Mouse (Mus musculus) left cerebral cortex, adult 2 months (tissue): ENCODE measurements around the gene Map4. TPM values are rescaled to one million over a fixed set of nuclear protein-coding genes. Genes with fewer than 3 reads are reported as not detected.

Source experiments
- DNase-seq, 2 experiments: peaks; one replicate each; pipeline ENCODE4 v3.0.0; 2021 to 2022; ENCODE audit warnings: low spot score in 2 of 2, mixed read lengths in 1 of 2; ENCODE audit errors: extremely low spot score in 1 of 2
- H3K27ac ChIP-seq: fragments of 200-600 bp; 2 replicates; pipeline ENCODE4 v1.8.1; 2022
- H3K4me3 ChIP-seq: fragments of 200-600 bp; 2 replicates; pipeline ENCODE4 v1.8.1; 2022
- CTCF ChIP-seq: fragments of 200-600 bp; IDR thresholded peaks from 2 replicates; pipeline ENCODE4 v1.8.1; 2022; ENCODE audit warnings: antibody characterized with exemption, mild to moderate bottlenecking, moderate library complexity
- intact Hi-C: fragments of 180-260 bp; cut with DNase I; formaldehyde crosslinking; loops from one replicate; pipeline ENCODE4 v1.15.1; 2025
- total RNA-seq, 2 experiments: library from RNA; stranded (reverse); gene quantifications; 2 replicates each; pipeline ENCODE4 v1.2.3; 2021

Map4 gene
- total RNA-seq, 2 experiments from 2014 or later: 365 to 381 TPM

DNA sequence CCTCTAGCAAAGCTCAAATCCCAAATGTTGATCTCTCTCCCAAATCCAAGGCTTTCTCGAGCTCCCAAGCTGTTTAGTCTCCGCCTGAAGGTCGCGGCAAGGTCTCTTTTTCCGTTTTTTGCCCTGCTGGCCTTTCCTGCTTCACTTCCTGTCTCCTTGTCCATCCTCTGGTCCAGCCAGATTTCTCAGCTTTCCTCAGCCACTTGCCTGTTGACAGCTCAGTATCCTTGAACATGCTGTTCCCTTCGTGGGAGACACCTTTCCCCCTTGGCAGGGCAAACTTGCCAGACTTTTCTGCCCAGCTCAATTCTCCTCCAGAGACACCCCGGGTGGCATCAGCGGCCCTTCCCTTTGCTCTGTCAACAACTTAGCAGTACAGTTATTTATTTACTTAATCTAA is 31.5 kb upstream of the Map4 start:
- intact Hi-C loops: no loop called here
- TF ChIP-seq CTCF: no peak
- no peak overlapping the region for H3K27ac ChIP-seq

DNA sequence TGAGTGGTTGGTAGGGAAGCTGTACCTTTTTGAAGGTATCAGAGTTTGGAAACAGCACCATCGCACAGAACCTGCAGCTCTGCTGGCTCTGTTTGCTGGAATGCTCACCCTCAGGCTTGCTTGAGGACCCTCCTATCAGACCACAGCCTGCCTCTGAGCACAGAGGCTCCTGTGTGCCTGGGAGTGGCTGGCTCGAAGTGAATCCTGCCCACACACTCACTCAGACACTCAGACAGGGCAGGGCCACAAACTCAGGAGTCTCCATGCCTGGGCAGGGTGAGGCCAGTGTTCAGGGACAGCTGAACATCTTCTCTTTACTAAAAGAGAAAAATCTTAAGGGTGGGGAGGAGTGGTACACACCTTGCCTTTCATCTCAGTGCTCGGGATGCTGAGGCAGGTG is 30.7 kb upstream of the Map4 start:
- no peak for TF ChIP-seq CTCF

More for the DNA sequence above, 31.5 kb upstream of the Map4 start:
- no peak overlapping the region for H3K4me3 ChIP-seq
- no peak for DNase-seq

DNA sequence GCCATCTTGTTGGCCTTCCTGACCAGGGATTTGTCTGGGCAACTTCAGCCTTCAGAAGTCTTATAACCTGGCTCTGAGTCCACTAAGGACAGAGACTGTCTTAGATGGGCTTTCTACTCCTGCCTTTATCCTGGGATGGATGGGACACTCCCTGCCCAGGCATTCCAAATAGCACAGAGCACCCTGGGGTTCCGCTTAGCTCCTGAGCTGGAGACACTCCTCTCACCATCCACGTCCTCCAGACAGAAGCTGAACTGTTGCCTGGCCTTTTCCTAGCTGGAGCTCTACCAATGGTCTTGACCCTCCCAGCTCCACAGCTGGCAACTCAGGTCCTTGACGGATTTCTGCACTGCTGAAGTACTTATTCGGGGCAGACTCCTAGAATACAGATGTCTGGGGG is 29.0 kb upstream of the Map4 start:
- intact Hi-C loops: no loop called here
- DNase-seq: no peak
- no peak overlapping the region for H3K4me3 ChIP-seq
- TF ChIP-seq CTCF: no peak
- H3K27ac ChIP-seq: no peak overlapping the region

More for the DNA sequence above, 30.7 kb upstream of the Map4 start:
- Histone ChIP-seq H3K4me3 (no peak overlapping the region), H3K27ac (no peak overlapping the region)
- intact Hi-C loops: no loop called here
- DNase-seq: no peak

DNA sequence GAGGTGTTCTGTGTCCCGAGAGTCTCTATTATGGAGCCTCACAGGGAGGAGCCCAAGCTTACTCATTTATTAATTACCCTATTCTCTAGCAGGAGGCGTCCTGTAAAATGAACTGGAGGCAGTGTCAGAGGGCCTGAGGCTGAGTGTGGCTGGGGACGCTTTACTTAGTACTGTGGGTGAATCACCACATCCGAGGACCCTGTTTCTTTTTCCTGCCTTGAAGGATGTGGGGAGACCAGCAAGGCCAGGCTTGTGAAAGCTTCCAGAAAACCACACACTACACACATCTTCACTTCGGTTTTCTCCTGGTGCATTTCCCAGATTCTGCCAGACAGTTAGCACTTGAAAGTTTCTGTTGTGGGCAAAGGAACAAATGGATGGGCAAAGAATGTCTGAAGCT is 28.5 kb upstream of the Map4 start:
- no peak overlapping the region for H3K27ac ChIP-seq
- no peak for TF ChIP-seq CTCF
- intact Hi-C loops: no loop called here

DNA sequence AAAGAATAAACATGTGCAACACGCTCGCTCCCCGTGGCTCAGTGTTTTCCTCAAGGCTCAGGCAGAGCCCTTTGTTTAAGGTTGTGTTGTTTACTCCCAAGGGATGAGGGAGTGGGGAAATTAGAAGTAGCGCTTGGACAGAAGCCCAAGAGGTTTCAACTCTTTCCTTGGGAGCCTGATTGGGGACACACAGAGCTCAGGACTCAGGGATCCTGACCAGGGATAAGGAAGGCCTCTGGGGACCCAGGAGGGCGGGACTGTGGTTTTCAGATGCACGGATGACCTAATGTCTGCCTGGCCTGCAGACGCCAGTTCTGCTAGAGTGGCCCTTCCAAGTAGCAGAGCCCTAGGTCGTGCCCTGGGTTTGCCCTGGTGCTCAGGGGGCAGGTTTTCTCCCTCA is 24.0 kb upstream of the Map4 start:
- DNase-seq: no peak
- no peak for TF ChIP-seq CTCF
- intact Hi-C loops: no loop called here
- H3K27ac ChIP-seq: no peak overlapping the region
- no peak overlapping the region for H3K4me3 ChIP-seq

More for the DNA sequence above, 28.5 kb upstream of the Map4 start:
- DNase-seq: no peak
- H3K4me3 ChIP-seq: no peak overlapping the region

DNA sequence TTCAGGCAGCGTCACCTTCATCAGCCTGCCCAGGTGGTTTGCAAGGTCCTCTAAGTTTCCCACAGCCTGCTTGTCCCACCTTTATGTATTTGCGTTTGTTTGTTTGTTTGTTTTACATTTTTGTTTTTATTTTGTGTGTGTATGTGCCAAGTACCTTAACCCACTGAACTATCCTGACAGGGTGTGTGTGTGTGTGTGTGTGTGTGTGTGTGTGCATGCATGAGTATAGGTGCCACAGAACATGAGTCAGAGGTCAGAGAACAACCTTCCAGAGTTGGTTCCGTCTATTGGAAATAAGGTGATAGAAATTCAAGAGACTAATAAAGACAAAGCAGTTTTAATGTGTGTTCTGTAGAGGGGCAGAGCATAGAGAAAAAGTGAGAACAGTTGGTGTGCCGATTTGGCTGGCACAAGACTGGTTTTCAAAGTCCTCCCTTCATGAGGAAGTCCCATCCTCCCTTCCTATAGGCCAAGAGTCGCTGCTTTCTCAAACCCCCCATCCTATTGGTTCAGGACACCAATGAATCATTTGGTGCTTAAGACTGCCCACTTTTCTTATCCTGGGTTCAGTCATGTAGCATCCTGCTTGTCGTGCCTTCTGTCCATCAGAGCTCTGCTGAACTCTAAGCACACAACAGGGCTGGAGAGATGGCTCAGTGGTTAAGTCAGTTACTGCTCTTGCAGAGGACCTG is 23.3 kb upstream of the Map4 start:
- TF ChIP-seq CTCF: no peak
- H3K27ac ChIP-seq: no peak overlapping the region
- H3K4me3 ChIP-seq: no peak overlapping the region
- intact Hi-C loops: no loop called here
- DNase-seq: no peak

DNA sequence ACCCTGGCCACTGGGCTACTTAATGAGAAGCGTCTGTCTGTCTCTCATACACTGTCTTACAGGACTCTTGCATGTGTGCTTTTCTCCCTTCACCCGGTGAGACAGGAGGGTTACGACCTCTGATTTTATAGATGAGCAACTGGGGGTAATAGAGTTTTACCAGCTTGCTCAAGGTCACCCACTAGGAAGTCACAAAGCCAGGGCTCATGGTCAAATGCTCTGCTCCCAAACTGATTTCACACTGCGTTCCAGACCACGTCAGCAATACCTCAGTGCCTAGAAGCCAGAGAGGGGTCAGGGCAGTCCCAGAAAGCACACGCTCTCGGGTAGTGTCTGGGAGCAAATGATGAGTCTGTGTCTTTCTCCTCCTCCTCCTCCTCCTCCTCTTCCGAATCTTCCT is 22.2 kb upstream of the Map4 start:
- DNase-seq: no peak
- intact Hi-C loops: no loop called here
- no peak for TF ChIP-seq CTCF
- H3K4me3 ChIP-seq: no peak overlapping the region
- H3K27ac ChIP-seq: no peak overlapping the region

DNA sequence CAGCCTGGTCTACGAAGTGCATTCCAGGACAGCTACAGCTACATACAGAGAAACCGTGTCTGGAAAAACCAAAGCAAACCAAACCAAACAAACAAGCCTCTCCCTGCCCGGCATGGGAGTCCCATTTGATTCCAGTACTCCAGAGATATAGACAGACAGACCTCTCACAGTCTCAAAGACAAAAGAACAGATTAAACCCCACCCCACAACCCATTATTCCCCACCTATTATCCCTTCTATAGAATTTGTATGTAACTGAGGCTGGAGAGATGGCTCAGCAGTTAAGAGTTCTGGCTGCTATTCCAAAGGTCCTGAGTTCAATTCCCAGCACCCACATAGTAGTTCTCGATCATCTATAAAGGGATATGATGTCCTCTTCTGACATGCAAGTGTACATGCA is 21.3 kb upstream of the Map4 start:
- no peak overlapping the region for H3K4me3 ChIP-seq
- DNase-seq: no peak
- no peak for TF ChIP-seq CTCF
- no peak overlapping the region for H3K27ac ChIP-seq
- intact Hi-C loops: no loop called here

DNA sequence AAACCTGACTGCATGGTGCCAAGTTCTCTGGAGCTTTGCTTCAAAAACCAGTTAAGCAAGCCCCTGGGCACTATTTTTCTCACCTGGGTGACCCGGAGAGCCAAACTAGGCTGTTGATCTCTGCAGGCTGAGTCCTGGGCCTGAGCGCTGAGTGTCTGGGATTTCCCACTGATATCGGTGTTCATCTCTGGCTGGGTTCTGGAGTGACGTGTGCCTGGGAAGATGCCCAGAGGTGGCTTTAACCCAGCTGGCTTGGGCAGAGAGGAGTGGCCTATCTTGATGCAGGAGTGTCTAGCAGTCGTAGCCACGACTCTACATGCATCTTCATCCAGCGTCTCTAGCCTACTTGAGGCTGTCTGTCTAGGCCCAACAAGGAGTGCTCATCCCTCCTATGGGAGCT is 19.5 kb upstream of the Map4 start:
- H3K27ac ChIP-seq: no peak overlapping the region
- intact Hi-C loops: no loop called here

DNA sequence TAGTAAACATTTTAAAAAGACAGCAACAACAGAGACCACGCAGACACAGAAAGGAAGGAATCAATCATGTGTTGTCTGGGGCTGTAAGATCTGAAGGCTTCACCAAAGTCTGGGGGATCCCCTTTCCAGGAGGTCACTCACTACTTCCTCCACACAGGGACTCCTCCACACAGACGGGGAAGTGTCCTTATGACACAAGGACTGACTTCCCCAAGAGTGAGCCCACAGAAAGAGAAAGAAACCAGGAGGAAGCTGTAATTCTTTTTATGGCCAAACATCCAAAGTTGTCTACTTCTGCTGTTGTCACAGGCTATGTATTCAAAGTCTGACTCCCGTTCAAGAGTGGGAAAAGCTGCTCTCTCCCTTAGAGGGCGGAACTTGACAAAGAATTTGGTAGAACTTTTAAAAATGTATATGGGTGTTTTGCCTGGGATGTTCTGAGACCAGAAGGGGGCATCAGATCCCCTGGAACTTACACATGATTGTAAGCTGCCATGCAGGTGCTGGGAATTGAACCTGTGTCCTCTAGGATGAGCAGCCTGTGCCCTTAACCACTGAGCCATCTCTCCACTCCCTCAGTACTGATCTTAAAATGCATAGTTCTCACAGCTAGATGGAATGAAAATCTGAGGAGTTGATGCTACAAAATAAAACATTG is 16.9 kb upstream of the Map4 start:
- intact Hi-C loops: no loop called here
- no peak for TF ChIP-seq CTCF
- Histone ChIP-seq H3K4me3 (no peak overlapping the region), H3K27ac (no peak overlapping the region)
- DNase-seq: no peak

More for the DNA sequence above, 19.5 kb upstream of the Map4 start:
- H3K4me3 ChIP-seq: no peak overlapping the region
- no peak for TF ChIP-seq CTCF
- no peak for DNase-seq

DNA sequence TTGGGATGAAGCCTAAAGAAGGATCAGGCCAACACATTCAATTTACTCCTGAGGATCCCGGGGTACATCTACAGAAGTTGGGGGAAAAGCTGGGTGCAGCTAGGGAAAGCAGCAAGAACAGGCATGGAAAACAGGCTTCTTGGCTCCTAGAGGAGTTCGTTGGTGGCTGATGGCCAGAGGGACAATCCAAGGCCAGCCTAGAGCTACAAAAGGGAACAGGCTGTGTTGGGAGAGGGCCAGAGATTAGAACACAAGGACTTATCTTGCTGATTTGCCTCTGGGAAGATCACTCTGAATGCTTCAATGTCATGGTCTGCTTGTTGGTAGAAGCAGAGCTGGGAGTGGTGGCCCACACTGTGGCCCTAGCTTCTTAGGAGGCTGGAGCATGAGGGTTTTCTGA is 13.3 kb upstream of the Map4 start:
- Histone ChIP-seq H3K27ac (no peak overlapping the region), H3K4me3 (no peak overlapping the region)
- no peak for TF ChIP-seq CTCF
- DNase-seq: no peak
- intact Hi-C loops: no loop called here

DNA sequence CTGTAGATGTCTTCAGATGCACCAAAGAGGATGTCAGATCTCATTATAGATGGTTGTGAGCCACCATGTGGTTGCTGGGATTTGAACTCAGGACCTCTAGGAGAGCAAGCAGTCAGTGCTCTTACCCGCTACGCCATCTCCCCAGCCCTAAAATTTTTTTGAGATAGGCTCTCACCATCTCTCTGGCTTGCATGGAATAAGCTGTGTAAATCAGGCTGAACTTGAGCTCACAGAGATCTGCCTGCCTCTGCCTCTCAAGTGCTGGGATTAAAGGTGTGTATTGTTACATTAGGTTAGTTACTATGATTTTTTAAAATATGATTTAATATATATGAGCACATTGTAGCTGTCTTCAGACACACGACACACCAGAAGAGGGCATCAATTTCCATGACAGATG is 2.1 kb upstream of the Map4 start:
- DNase-seq: no peak
- no peak for TF ChIP-seq CTCF
- intact Hi-C loops: no loop called here
- Histone ChIP-seq H3K27ac (no peak overlapping the region), H3K4me3 (no peak overlapping the region)

DNA sequence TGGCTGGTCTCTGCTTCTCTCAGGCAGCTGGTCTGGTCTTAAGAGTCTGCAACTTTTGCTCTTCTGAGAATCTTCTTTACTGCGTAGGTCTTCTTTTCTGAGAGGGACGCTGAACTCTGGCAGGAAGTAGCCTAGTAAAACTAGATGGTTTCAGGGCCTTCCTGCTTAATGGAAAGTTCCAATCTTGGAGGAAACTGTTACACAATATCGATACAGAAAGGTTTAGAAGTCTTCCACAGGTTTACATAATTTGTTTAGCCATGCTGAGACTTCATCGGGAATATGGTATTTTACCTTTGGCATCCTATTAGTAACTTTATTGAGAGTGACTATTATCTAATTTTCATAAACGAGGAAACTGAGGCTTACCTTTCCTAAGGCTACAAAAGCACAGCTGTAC is 1.2 kb upstream of the Map4 start:
- no peak for DNase-seq
- no peak for TF ChIP-seq CTCF
- intact Hi-C loops: loop anchor here (5.0 kb wide), 2 partner anchors 122 to 142 kb away; no protein-coding TSS in a partner anchor

More for the DNA sequence above, 1.2 kb upstream of the Map4 start:
- Histone ChIP-seq H3K27ac (no peak overlapping the region), H3K4me3 (no peak overlapping the region)
